Mouse (Mus musculus): ENCODE data around the gene Slc25a44.
A peak's percentile ranks its signal among the peaks of the same experiment; 100 is the strongest.
"Not testable (repeated sequence)": the region's sequence is repeated elsewhere in the genome, so short reads cannot be mapped to it uniquely, and the experiment has no call there.

The Slc25a44 gene

GRCm38 (mm10) chr3:88450379-88451131 lies 25.6 kb upstream of the Slc25a44 start:
- DNase-seq (ENCODE audit: low read depth, low spot score) = no peak

GRCm38 (mm10) chr3:88449395-88450023 lies 24.6 kb upstream of the Slc25a44 start:
- no peak for DNase-seq (ENCODE audit: low read depth, low spot score)

GRCm38 (mm10) chr3:88448443-88448842 lies 23.5 kb upstream of the Slc25a44 start:
- DNase-seq (ENCODE audit: low read depth, low spot score) = no peak

GRCm38 (mm10) chr3:88447676-88448183 lies 22.8 kb upstream of the Slc25a44 start:
- DNase-seq (ENCODE audit: low read depth, low spot score) = no peak

- DNase-seq (ENCODE audit: low read depth, low spot score) = no peak
These were observed 21.7 kb upstream of the Slc25a44 start for GRCm38 (mm10) chr3:88446471-88447123.

- no peak for DNase-seq (ENCODE audit: low read depth, low spot score)
These were observed 17.9 kb upstream of the Slc25a44 start for GRCm38 (mm10) chr3:88442888-88443287.

GRCm38 (mm10) chr3:88442488-88442887 lies 17.5 kb upstream of the Slc25a44 start:
- DNase-seq (ENCODE audit: low read depth, low spot score) = no peak

- DNase-seq (ENCODE audit: low read depth, low spot score) = peak; percentile 63
These were observed 15.8 kb upstream of the Slc25a44 start for GRCm38 (mm10) chr3:88440500-88441381.

GRCm38 (mm10) chr3:88439582-88439981 lies 14.6 kb upstream of the Slc25a44 start:
- no peak for DNase-seq (ENCODE audit: low read depth, low spot score)

- DNase-seq (ENCODE audit: low read depth, low spot score) = no peak
These were observed 12.5 kb upstream of the Slc25a44 start for GRCm38 (mm10) chr3:88437454-88437853.

GRCm38 (mm10) chr3:88436395-88437201 lies 11.7 kb upstream of the Slc25a44 start:
- peak; percentile 62 for DNase-seq (ENCODE audit: low read depth, low spot score)

GRCm38 (mm10) chr3:88435515-88435914 lies 10.6 kb upstream of the Slc25a44 start:
- DNase-seq (ENCODE audit: low read depth, low spot score) = no peak

GRCm38 (mm10) chr3:88428639-88429038 lies 3.7 kb upstream of the Slc25a44 start:
- not testable (repeated sequence) for DNase-seq (ENCODE audit: low read depth, low spot score)

GRCm38 (mm10) chr3:88427342-88427905 lies 2.5 kb upstream of the Slc25a44 start:
- DNase-seq (ENCODE audit: low read depth, low spot score) = no peak

GRCm38 (mm10) chr3:88425708-88426420 lies 925 bp upstream of the Slc25a44 start:
- no peak for DNase-seq (ENCODE audit: low read depth, low spot score)

GRCm38 (mm10) chr3:88425330-88425689 lies 371 bp upstream of the Slc25a44 start:
- DNase-seq (ENCODE audit: low read depth, low spot score) = no peak

GRCm38 (mm10) chr3:88422020-88422720 lies 2.8 kb downstream of the Slc25a44 start:
- no peak for DNase-seq (ENCODE audit: low read depth, low spot score)

- DNase-seq (ENCODE audit: low read depth, low spot score) = no peak
These were observed 4.2 kb downstream of the Slc25a44 start for GRCm38 (mm10) chr3:88420771-88421170.

GRCm38 (mm10) chr3:88418016-88418415 lies 6.9 kb downstream of the Slc25a44 start:
- no peak for DNase-seq (ENCODE audit: low read depth, low spot score)
